Mouse (Mus musculus) hindbrain, embryonic 10.5 days (tissue): ENCODE measurements around the gene Cep295nl. TPM values are rescaled to one million over a fixed set of nuclear protein-coding genes. Genes with fewer than 3 reads are reported as not detected.
"Not testable (repeated sequence)": the region's sequence is repeated elsewhere in the genome, so short reads cannot be mapped to it uniquely, and the experiment has no call there.

ENCODE experiments used
- DNase-seq: peaks from one replicate; pipeline ENCODE4 v3.0.0-alpha.2; 2017; ENCODE audit warnings: low spot score
- H3K27ac ChIP-seq: fragments of 300-500 bp; sonication (generic); 2 replicates; pipeline ENCODE4 v1.5.1; 2016; ENCODE audit warnings: mild to moderate bottlenecking, moderate library complexity
- H3K27me3 ChIP-seq: fragments of 300-500 bp; sonication (generic); 2 replicates; pipeline ENCODE4 v1.6.1; 2016; ENCODE audit warnings: mild to moderate bottlenecking; ENCODE audit not compliant: poor library complexity, insufficient read depth, severe bottlenecking
- H3K36me3 ChIP-seq: fragments of 300-500 bp; sonication (generic); 2 replicates; pipeline ENCODE4 v1.6.1; 2016; ENCODE audit warnings: mild to moderate bottlenecking, moderate library complexity
- H3K4me1 ChIP-seq: fragments of 300-500 bp; sonication (generic); replicated peaks from 2 replicates; pipeline ENCODE4 v1.6.1; 2016; ENCODE audit warnings: mild to moderate bottlenecking
- H3K4me3 ChIP-seq: fragments of 300-500 bp; sonication (generic); 2 replicates; pipeline ENCODE4 v1.5.1; 2016; ENCODE audit warnings: mild to moderate bottlenecking, moderate library complexity
- H3K9me3 ChIP-seq: fragments of 300-500 bp; sonication (generic); 2 replicates; pipeline ENCODE4 v1.6.1; 2016; ENCODE audit warnings: mild to moderate bottlenecking, moderate library complexity
- WGBS: fragments of 180-500 bp; shearing (Covaris S2); methylation state at CpG from one replicate; pipeline ENCODE4 v1.1.7; 2016; 5-methylcytosine and 5-hydroxymethylcytosine counted together
- polyA plus RNA-seq: library from polyadenylated mRNA; unstranded; fragments of >200 nt; fragmentation: Nextera tagmentation; extraction: Ambion mirVana; gene quantifications from 2 replicates; pipeline ENCODE4 v1.2.1, GENCODE M21; 2016

Gene Cep295nl
- polyA plus RNA-seq, 1 experiment from 2014 or later = 0.21 TPM

DNA sequence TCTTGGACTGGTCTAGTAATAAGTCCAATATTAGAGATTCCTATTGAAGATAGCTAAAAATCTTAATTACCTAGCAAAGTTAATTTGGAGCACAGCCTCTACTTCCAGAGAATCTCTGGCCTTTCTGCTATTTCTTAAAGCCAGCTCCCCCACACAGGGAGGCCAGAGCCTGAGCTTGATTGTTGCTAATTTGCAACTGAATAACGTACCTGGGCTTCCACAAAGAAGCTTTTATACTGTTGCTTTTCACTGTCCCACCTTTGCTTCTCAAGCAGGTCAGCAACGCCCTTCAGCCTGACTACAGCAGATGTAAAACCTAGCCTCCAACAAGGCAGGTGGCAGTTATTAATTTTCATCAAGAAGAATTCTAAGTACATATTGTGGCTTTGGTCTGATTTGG lies 34.3 kb downstream of the Cep295nl start:
- Histone ChIP-seq H3K36me3 (peaks cover 64% of the 10 kb centered on the region), H3K9me3 (peaks cover 22% of the 10 kb centered on the region; the same call in 1 of the 2 replicates)
- DNase-seq, H3K27me3 ChIP-seq, H3K4me3 ChIP-seq, H3K27ac ChIP-seq, H3K4me1 ChIP-seq: not testable (repeated sequence)
- 82% methylated on average over 2 of the region's 2 CpGs for WGBS

DNA sequence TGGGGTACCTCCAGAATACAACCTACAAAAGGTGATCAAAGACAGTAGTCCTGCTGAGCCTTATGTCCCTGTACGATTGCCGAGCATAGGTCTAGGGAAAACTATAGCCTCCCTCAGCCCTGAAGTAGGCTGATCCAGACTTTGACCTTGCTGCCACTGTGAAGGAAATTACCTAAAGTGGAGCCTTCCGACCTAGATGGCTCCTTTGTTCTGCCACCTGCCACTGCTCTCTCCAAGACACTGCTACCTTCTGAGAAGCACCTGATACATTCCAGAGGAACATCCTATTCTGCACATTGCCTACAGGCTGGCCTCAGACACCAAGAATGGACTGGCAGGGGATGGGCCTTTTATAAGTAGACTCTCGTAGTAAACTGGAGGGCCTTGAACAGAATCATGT lies 38.3 kb downstream of the Cep295nl start:
- 91% methylated on average over 4 of the region's 4 CpGs for WGBS
- H3K27me3 ChIP-seq, H3K4me1 ChIP-seq, H3K27ac ChIP-seq, DNase-seq, H3K4me3 ChIP-seq: not testable (repeated sequence)
- peaks cover 18% of the 10 kb centered on the region; the same call in 1 of the 2 replicates for H3K9me3 ChIP-seq
- peaks cover 40% of the 10 kb centered on the region for H3K36me3 ChIP-seq

DNA sequence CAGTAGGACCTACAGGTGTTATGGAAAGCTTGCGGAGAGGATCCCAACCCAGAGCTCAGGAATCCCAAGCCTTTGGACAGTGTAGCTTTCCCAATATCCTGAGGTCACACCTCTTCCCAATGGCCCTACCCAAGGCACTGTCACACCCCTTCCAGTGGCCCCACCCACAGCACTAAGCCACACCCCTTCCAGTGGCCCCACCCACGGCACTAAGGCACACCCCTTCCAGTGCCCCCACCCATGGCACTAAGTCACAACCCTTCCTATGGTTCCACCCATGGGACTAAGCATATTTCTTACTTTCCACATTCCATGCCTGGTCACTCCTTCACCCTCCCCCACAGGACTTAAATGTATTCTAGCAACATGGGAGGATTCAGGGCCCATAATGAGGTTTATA lies 43.5 kb downstream of the Cep295nl start:
- H3K4me1 ChIP-seq = no peaks in the 10 kb centered on the region
- peaks cover 19% of the 10 kb centered on the region for H3K36me3 ChIP-seq
- H3K9me3 ChIP-seq = no peaks in the 10 kb centered on the region
- no peaks in the 10 kb centered on the region for H3K27me3 ChIP-seq
- WGBS = 79% methylated on average over 2 of the region's 2 CpGs
- H3K4me3 ChIP-seq = no peak overlapping the region
- no peak for DNase-seq
- no peak overlapping the region for H3K27ac ChIP-seq

DNA sequence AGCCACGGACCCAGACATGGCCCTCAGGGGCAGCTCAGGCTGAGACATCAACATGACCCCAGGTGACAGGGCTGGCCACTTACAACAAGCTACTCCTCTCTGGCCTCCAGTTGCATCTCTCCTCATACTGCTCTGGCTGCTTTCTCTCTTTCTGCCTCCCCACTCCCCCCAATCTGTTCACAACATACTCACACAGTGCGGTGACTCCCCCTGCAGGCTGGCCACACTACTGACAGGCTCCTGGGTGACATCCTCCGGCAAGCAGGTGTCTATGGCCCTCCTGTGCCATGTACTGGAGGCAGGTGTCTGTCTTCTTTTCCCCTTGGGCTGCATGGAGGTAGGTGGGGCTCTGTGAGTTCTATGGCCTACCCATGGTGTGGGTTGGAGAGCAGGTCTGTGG lies 44.3 kb downstream of the Cep295nl start:
- Histone ChIP-seq H3K27ac (no peak overlapping the region), H3K4me1 (no peaks in the 10 kb centered on the region), H3K4me3 (no peak overlapping the region), H3K9me3 (no peaks in the 10 kb centered on the region), H3K36me3 (peaks cover 10% of the 10 kb centered on the region), H3K27me3 (no peaks in the 10 kb centered on the region)
- WGBS = 75% methylated on average over 3 of the region's 3 CpGs
- no peak for DNase-seq

DNA sequence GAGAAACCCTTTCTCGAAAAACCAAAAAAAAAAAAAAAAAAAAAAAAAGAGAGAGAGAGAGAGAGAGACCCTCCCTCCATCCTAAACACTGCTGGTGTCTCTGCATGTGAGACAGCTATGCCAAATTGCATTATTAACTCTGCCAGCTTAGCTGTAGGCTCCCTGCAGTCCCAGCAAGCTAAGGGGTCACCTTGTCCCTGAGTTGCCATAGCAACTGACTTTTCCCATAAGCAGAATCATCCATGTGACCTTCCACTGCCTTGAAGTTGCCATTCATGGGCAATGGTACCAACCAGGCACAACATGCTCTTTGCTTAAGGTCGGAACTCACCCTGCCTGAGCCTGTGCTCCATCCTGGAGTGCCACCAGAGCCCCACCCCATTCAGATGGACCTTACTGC lies 47.3 kb downstream of the Cep295nl start:
- Histone ChIP-seq H3K27ac (no peak overlapping the region), H3K9me3 (no peaks in the 10 kb centered on the region), H3K27me3 (no peaks in the 10 kb centered on the region), H3K4me3 (no peak overlapping the region), H3K36me3 (no peaks in the 10 kb centered on the region), H3K4me1 (peaks cover 8% of the 10 kb centered on the region)
- DNase-seq = no peak
- 73% methylated on average over 2 of the region's 2 CpGs for WGBS

DNA sequence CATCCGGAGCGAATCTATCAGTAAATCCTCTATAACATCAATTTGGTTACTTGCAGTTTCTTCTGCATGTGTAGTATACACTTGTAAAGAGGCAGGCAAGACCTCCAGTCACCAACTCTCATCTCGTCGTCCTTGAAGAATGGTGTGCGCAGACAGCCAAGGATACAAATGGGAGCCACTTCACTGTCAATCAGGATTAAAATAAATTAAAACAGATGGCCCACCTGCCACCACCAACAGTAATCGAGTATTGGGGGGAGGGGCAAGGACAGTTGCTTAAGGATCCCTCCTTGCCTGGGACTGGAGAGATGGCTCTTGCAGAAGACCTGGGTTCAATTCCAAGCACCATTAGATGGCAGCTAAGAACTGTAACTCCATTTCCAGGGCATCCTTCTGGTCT lies 49.6 kb downstream of the Cep295nl start:
- DNase-seq = no peak
- H3K4me1 ChIP-seq = peaks cover 20% of the 10 kb centered on the region
- H3K36me3 ChIP-seq = peaks cover 1% of the 10 kb centered on the region
- H3K27ac ChIP-seq = no peak overlapping the region
- no peaks in the 10 kb centered on the region for H3K27me3 ChIP-seq
- WGBS = 74% methylated on average over 6 of the region's 6 CpGs
- no peaks in the 10 kb centered on the region for H3K9me3 ChIP-seq
- H3K4me3 ChIP-seq = no peak overlapping the region

DNA sequence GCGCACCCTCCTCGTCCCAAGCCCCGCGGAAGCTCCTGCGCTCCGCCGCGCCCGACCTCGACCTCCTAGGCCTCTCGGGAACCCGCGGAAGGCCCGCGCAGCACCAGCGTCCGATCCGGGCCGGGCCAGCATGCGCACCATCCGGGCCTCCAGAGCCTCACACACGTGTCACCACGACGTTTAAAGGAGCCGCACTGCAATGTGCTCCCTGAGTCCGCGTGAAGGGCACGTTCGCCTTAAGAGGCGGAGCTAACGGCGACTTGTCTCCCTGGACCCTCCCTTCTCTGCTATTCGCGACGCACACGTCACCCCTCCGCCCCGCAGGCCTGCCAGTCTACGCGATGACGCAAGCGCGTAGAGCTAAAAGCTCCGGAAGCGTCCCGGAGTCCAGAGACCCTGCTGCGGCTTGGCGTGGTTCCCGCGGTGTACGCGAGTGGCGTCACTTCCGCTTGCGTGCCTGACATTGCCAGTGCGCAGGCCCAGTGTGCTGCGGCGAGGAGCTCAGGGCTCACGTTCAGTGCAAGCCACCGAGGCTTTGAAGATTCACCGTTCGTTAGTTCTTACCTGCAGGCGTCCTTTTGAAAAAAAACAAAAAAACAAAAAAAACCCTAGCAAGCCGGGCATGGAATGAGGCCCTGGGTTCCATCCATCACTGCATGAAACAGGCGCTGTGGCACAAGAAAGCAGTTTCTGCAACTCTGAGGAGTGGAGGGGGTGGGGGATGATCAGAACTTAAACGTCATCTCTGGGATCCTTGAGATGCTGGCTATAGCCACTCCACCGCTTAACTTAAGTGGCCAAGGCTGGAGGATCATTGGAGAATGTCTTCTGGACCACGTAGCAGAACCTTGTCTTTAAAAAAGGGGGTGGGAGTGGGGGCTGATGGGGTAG lies 52.1 kb downstream of the Cep295nl start, which contains the start of gene Usp36:
Usp36 (minus strand) TSS at position 246 of the 891 bp plus-strand sequence.
- Histone ChIP-seq H3K27ac (peak within 1 kb of the TSS; percentile 92), H3K4me1 (peaks cover 20% of the 10 kb centered on the region), H3K27me3 (no peaks in the 10 kb centered on the region), H3K9me3 (no peaks in the 10 kb centered on the region), H3K4me3 (peak within 1 kb of the TSS; percentile 75), H3K36me3 (peaks cover 26% of the 10 kb centered on the region)
- under 1% methylated on average over 68 of the region's 68 CpGs for WGBS
- DNase-seq = peak; percentile 100

DNA sequence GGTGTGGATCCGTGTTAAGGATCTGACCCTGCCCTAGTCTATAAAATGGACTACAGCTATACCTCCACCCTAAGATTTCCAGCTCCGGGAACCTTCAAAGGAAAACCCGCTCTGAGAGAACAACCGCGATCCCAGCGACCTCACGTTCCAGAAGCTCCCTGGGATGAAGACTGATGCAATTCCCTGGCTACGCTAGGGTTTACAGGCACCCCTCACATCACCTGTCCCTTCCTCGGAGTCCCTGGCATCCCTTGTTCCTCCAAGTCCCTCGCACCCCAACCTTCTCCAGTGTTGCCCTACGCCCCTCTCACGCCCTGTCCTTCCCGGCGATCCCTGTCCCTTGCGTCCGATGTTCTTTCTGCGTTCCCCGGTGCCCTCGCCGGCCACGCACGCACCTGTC lies 52.7 kb downstream of the Cep295nl start:
- no peak for DNase-seq

DNA sequence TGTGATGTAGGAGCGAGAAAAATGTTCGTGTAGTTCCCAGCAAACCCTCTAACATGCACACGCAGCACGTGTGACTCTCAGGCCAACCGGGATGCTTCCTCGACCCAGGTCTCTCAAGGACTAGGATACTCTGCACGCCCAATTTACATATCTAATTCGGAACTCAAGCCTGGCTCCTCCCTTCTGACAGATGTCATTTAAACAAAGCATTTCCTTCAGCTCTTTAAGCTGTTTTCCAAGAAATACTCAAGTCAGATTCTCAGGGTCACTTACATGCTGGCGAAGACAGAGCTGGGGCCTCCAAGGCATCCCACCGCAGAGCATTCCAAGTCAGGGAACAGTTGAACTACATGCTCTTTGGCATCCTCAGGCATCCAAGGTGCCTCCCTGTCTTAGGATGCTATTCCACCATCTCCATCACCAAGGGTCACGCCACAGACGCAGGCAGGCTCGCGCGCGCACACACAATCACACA lies 53.2 kb downstream of the Cep295nl start:
- WGBS = 3% methylated on average over 16 of the region's 16 CpGs
- Histone ChIP-seq H3K9me3 (no peaks in the 10 kb centered on the region), H3K27me3 (no peaks in the 10 kb centered on the region), H3K4me1 (peaks cover 20% of the 10 kb centered on the region), H3K4me3 (peak overlapping the region; percentile 75), H3K36me3 (peaks cover 37% of the 10 kb centered on the region), H3K27ac (peak overlapping the region; percentile 92)
- DNase-seq = peak; percentile 26

More for the DNA sequence above, 52.7 kb downstream of the Cep295nl start:
- Histone ChIP-seq H3K4me3 (peak overlapping the region; percentile 75), H3K27me3 (no peaks in the 10 kb centered on the region), H3K4me1 (peaks cover 20% of the 10 kb centered on the region), H3K36me3 (peaks cover 32% of the 10 kb centered on the region), H3K27ac (peak overlapping the region; percentile 92), H3K9me3 (no peaks in the 10 kb centered on the region)
- under 1% methylated on average over 22 of the region's 22 CpGs for WGBS

DNA sequence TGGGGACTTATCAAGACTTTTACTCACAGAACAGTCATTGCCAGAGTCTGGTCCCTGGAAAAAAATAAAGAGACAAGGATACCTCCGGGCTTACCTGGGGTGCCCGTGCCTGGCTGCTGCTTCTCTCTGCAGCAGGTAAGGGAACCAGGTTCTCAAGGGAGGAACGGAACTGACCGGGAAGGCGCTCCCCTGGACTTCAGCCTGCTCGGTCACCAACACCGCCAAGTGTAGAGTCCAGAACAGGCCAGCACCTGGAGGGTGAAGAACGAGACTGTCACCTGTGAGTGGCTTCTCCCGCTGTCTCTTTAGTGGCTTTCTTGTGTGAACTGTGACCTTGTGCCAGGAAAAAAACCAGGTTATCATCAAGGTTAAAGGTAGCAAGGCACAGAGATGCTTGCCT lies 54.7 kb downstream of the Cep295nl start:
- peaks cover 20% of the 10 kb centered on the region for H3K4me1 ChIP-seq
- WGBS = 92% methylated on average over 9 of the region's 9 CpGs
- no peaks in the 10 kb centered on the region for H3K27me3 ChIP-seq
- no peak overlapping the region for H3K27ac ChIP-seq
- no peak for DNase-seq
- H3K36me3 ChIP-seq = peaks cover 52% of the 10 kb centered on the region
- H3K4me3 ChIP-seq = no peak overlapping the region
- H3K9me3 ChIP-seq = no peaks in the 10 kb centered on the region

DNA sequence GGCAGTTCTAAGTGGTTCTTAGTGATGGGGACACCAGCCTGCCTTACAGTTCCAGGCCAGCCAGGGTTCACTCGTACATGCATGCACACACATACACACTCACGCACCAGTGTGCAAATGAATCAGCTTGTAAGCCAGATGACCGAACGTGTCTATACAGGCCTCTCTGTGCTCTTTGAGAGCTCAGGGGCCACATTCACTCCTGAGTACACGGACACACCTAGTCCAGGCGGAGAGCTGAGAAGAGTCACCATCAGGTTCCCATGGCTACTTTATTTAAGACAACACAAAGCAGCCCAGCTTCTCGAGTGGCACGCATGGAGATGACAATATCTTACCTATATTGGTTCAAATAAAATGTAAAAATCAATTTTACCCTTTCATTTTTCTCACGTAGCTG lies 55.9 kb downstream of the Cep295nl start:
- 91% methylated on average over 9 of the region's 9 CpGs for WGBS
- Histone ChIP-seq H3K4me1 (peaks cover 20% of the 10 kb centered on the region), H3K9me3 (no peaks in the 10 kb centered on the region), H3K4me3 (no peak overlapping the region), H3K27ac (no peak overlapping the region), H3K27me3 (no peaks in the 10 kb centered on the region), H3K36me3 (peaks cover 64% of the 10 kb centered on the region)
- DNase-seq = no peak

DNA sequence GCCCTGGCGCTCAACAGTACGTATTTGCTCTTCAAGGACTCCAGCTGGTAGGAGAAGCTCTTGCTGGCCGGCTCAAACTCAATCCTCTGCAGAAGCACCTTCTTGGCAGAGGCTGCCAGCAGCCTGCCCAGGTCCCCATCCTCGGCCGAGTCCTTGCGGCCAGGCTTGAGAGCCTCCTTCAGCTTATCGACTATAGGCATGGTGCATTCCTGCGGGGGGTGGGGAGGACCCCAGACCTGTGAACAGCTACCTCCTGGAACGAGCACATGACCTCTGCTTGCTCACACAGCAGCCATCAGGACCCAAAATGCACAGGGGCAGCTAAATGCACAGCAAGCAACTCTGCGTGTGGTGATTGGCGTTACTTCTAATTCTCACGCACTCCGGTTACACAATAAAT lies 56.5 kb downstream of the Cep295nl start:
- Histone ChIP-seq H3K36me3 (peaks cover 70% of the 10 kb centered on the region), H3K9me3 (no peaks in the 10 kb centered on the region), H3K4me3 (no peak overlapping the region), H3K4me1 (peaks cover 15% of the 10 kb centered on the region), H3K27me3 (no peaks in the 10 kb centered on the region), H3K27ac (no peak overlapping the region)
- no peak for DNase-seq
- WGBS = 95% methylated on average over 13 of the region's 13 CpGs
